Mouse (Mus musculus) left cerebral cortex, adult 9 months (tissue): ENCODE data around the gene Crlf1.
"Not testable (repeated sequence)": the region's sequence is repeated elsewhere in the genome, so short reads cannot be mapped to it uniquely, and the experiment has no call there.

ENCODE experiments used
- DNase-seq, 2 experiments: peaks; one replicate each; pipeline ENCODE4 v3.0.0; 2022; ENCODE audit warnings: low spot score in 2 of 2

Gene Crlf1

GRCm38 (mm10) chr8:70495771-70496062, 2.8 kb downstream of the Crlf1 start:
- DNase-seq, result no peak

- no peak for DNase-seq
These were observed 7.7 kb downstream of the Crlf1 start for GRCm38 (mm10) chr8:70500386-70501301.

- no peak for DNase-seq
These were observed 9.0 kb downstream of the Crlf1 start for GRCm38 (mm10) chr8:70501820-70502529.

- no peak for DNase-seq
These were observed 9.6 kb downstream of the Crlf1 start for GRCm38 (mm10) chr8:70502540-70502939.

GRCm38 (mm10) chr8:70503062-70503750, 10.2 kb downstream of the Crlf1 start:
- no peak for DNase-seq

- DNase-seq, result peak in 1 of 2 experiments; percentile 63
These were observed 11.3 kb downstream of the Crlf1 start for GRCm38 (mm10) chr8:70504291-70504716.

- DNase-seq, result peak in 1 of 2 experiments; percentile 85
These were observed 11.9 kb downstream of the Crlf1 start for GRCm38 (mm10) chr8:70504851-70505250.

GRCm38 (mm10) chr8:70505698-70506327, 12.9 kb downstream of the Crlf1 start:
- DNase-seq, result no peak

GRCm38 (mm10) chr8:70506328-70507026, 13.5 kb downstream of the Crlf1 start, which contains the start of gene Rex1bd:
Rex1bd (minus strand) TSS chr8:70506752.
- peak; percentile 76 to 90 for DNase-seq

GRCm38 (mm10) chr8:70507027-70507393, 14.1 kb downstream of the Crlf1 start:
- DNase-seq, result no peak

GRCm38 (mm10) chr8:70509281-70509952, 16.5 kb downstream of the Crlf1 start:
- no peak for DNase-seq

GRCm38 (mm10) chr8:70510228-70510915, 17.4 kb downstream of the Crlf1 start, which contains the start of gene Uba52:
Uba52 (minus strand) TSS chr8:70510801.
- DNase-seq, result peak; percentile 94 to 98

GRCm38 (mm10) chr8:70511174-70511573, 18.2 kb downstream of the Crlf1 start:
- DNase-seq, result not testable (repeated sequence)

GRCm38 (mm10) chr8:70511770-70512169, 18.8 kb downstream of the Crlf1 start:
- no peak for DNase-seq

- no peak for DNase-seq
These were observed 19.4 kb downstream of the Crlf1 start for GRCm38 (mm10) chr8:70512253-70512903.

- DNase-seq, result peak in 1 of 2 experiments; percentile 60
These were observed 20.5 kb downstream of the Crlf1 start for GRCm38 (mm10) chr8:70513441-70513840.

- no peak for DNase-seq
These were observed 25.1 kb downstream of the Crlf1 start for GRCm38 (mm10) chr8:70517940-70518643.

GRCm38 (mm10) chr8:70519043-70519442, 26.1 kb downstream of the Crlf1 start:
- no peak for DNase-seq

- no peak for DNase-seq
These were observed 26.6 kb downstream of the Crlf1 start for GRCm38 (mm10) chr8:70519606-70520005.
